Mouse (Mus musculus): ENCODE measurements around the gene Ndufa13.
"Not testable (repeated sequence)": the region's sequence is repeated elsewhere in the genome, so short reads cannot be mapped to it uniquely, and the experiment has no call there.

Ndufa13 gene

GRCm38 (mm10) chr8:69902163-69903062 is at the start of gene Ndufa13, which contains the start of the genes Tssk6 and Yjefn3:
Ndufa13 (minus strand) TSS chr8:69902558.
Tssk6 (plus strand) TSS chr8:69902184.
Yjefn3 (minus strand) TSS chr8:69902712.
- peak; percentile 49 for DNase-seq

- no peak for DNase-seq
These were observed 47.9 kb upstream of the Ndufa13 start for GRCm38 (mm10) chr8:69950300-69950699.

GRCm38 (mm10) chr8:69942495-69942894 is 40.1 kb upstream of the Ndufa13 start:
- DNase-seq = not testable (repeated sequence)

GRCm38 (mm10) chr8:69940386-69940785 is 38.0 kb upstream of the Ndufa13 start:
- DNase-seq = no peak

GRCm38 (mm10) chr8:69939633-69940032 is 37.3 kb upstream of the Ndufa13 start:
- DNase-seq = peak; percentile 68

GRCm38 (mm10) chr8:69938245-69938982 is 36.1 kb upstream of the Ndufa13 start:
- DNase-seq = no peak

GRCm38 (mm10) chr8:69937466-69937865 is 35.1 kb upstream of the Ndufa13 start:
- DNase-seq = no peak

- DNase-seq = peak; percentile 66
These were observed 33.9 kb upstream of the Ndufa13 start for GRCm38 (mm10) chr8:69936050-69936794.

GRCm38 (mm10) chr8:69935431-69935830 is 33.1 kb upstream of the Ndufa13 start:
- DNase-seq = no peak

GRCm38 (mm10) chr8:69934582-69934981 is 32.2 kb upstream of the Ndufa13 start:
- no peak for DNase-seq

- DNase-seq = no peak
These were observed 31.5 kb upstream of the Ndufa13 start for GRCm38 (mm10) chr8:69933811-69934210.

- DNase-seq = no peak
These were observed 24.5 kb upstream of the Ndufa13 start for GRCm38 (mm10) chr8:69926901-69927300.

- DNase-seq = no peak
These were observed 21.6 kb upstream of the Ndufa13 start for GRCm38 (mm10) chr8:69923986-69924385.

GRCm38 (mm10) chr8:69921141-69921540 is 18.8 kb upstream of the Ndufa13 start:
- no peak for DNase-seq

GRCm38 (mm10) chr8:69919876-69920662 is 17.7 kb upstream of the Ndufa13 start:
- DNase-seq = peak; percentile 85

- DNase-seq = peak; percentile 84
These were observed 16.7 kb upstream of the Ndufa13 start for GRCm38 (mm10) chr8:69919010-69919409.

GRCm38 (mm10) chr8:69918506-69918905 is 16.1 kb upstream of the Ndufa13 start:
- DNase-seq = no peak

- peak; percentile 43 for DNase-seq
These were observed 13.4 kb upstream of the Ndufa13 start for GRCm38 (mm10) chr8:69915748-69916147.

GRCm38 (mm10) chr8:69914526-69914925 is 12.2 kb upstream of the Ndufa13 start:
- no peak for DNase-seq

GRCm38 (mm10) chr8:69912478-69913074 is 10.2 kb upstream of the Ndufa13 start:
- no peak for DNase-seq

- DNase-seq = no peak
These were observed 9.6 kb upstream of the Ndufa13 start for GRCm38 (mm10) chr8:69911917-69912316.

GRCm38 (mm10) chr8:69907106-69907505 is 4.7 kb upstream of the Ndufa13 start:
- no peak for DNase-seq

Measured in embryo, embryonic 11 days (tissue).